Mouse (Mus musculus): Measurements from ENCODE around the gene Atg2a.

GRCm38 (mm10) chr19:6231036-6231435 lies 10.4 kb upstream of the Atg2a start:
- no peak for TF ChIP-seq CTCF (IDR thresholded peaks at IDR 0.05; ENCODE audit: borderline replicate concordance, control insufficient read depth, extremely low read depth, insufficient read depth, low read length, poor library complexity)
- TF ChIP-seq POLR2A (IDR thresholded peaks at IDR 0.05; ENCODE audit: control insufficient read depth, extremely low read depth, insufficient read depth, low read length, poor library complexity) = no peak

Measured in thymus, adult 2 months (tissue).